Mouse (Mus musculus) liver, embryonic 14.5 days (tissue): Measurements from ENCODE around the gene Smap2.

Experiments
- CTCF ChIP-seq: IDR thresholded peaks from 2 replicates; pipeline ENCODE4 v1.5.1; 2016; ENCODE audit warnings: antibody characterized with exemption, low read depth, control low read depth
- EP300 ChIP-seq: IDR thresholded peaks from 2 replicates; pipeline ENCODE4 v1.6.1; 2016; ENCODE audit warnings: antibody characterized with exemption, low read depth

DNA sequence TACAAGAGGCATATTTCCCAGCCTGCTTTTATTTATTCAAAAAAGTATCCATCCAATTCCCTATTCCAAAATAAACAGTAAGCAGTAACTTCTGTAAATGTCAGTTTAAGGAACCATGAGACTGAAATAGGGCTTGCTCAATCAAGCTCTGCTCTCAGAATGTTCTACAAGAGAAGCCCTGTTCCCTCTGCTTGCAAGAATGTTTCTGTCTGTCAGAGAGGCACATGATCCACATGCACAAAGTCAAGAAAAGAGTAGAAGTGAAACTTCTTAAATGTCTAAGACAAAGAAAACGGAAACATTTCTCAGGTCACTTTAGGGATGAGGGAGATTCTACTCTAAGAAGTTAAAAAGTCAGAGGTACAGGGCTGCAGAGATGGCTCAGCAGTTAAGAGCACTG lies 24.0 kb downstream of the Smap2 start:
- TF ChIP-seq CTCF: no peak
- no peak for TF ChIP-seq EP300
